Mouse (Mus musculus): Measurements from ENCODE around the gene Nudt4. TPM values are rescaled to one million over a fixed set of nuclear protein-coding genes. Genes with fewer than 3 reads are reported as not detected.

Gene Nudt4
- polyA plus RNA-seq, 2 experiments = 64.7 to 108 TPM

DNA sequence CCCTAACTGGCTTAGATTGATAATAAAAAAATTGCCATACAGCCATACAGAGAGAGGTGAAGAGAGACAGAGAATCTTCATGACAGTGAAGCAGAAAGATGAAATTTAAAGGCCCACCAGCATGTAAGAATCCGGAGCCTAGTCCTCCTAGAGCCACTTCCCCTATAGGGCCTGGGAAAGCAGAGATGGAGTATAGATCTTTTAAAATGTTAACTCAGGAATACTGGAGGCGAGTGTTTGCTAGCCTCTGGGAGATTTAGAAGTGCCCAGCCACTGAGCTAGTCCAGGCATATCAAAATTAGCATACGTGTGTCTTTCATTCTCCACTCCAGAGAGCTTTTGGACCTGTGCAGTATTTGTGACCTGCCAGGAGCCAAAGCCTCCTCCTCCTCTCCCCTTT is 54.7 kb downstream of the Nudt4 start:
- no peaks in the 10 kb centered on the region for H3K4me1 ChIP-seq (ENCODE audit: control insufficient read depth, insufficient read depth, low read length)
- 59% methylated on average over 3 of the region's 3 CpGs for WGBS
- H3K4me2 ChIP-seq (replicated peaks; ENCODE audit: low read depth, low read length, severe bottlenecking) = no peak overlapping the region
- H3K27me3 ChIP-seq (ENCODE audit: control insufficient read depth, insufficient read depth, low read length) = no peaks in the 10 kb centered on the region
- H3K4me3 ChIP-seq (replicated peaks; ENCODE audit: low read length) = no peak overlapping the region
- no peaks in the 10 kb centered on the region for H3K36me3 ChIP-seq (ENCODE audit: control insufficient read depth, insufficient read depth, low read length)
- H3K9me3 ChIP-seq (ENCODE audit: control insufficient read depth, low read length) = no peaks in the 10 kb centered on the region
- H3K9ac ChIP-seq (ENCODE audit: low read depth, low read length, severe bottlenecking) = no peak overlapping the region
- DNase-seq (ENCODE audit: low spot score) (no peak), ATAC-seq (ENCODE audit: low FRiP score, low read depth) (no peak)
- no peak for TF ChIP-seq POLR2A (IDR thresholded peaks at IDR 0.05; ENCODE audit: borderline replicate concordance, extremely low read depth, insufficient read depth, insufficient read length)
- H3K27ac ChIP-seq (replicated peaks; ENCODE audit: low read depth, low read length) = no peak overlapping the region

DNA sequence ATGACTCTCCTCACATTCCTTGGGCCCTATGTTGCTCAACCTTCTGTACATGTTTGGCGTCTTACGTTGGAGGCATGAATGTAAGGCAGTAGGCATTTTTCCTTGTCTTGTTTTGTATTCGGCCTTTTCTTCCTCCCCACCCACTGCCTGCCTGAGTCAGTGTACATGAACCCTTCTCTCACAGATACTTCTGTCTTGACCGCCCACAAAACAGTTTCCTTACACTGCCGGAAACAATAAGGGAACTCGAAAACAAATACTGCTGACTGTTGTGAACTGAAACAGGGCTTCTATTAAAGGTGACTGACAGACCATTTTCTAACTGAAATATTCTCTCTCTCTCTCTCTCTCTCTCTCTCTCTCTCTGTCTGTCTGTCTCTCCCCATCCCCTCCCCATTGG is 55.2 kb downstream of the Nudt4 start:
- H3K4me2 ChIP-seq (replicated peaks; ENCODE audit: low read depth, low read length, severe bottlenecking) = no peak overlapping the region
- DNase-seq (ENCODE audit: low spot score) (no peak), ATAC-seq (ENCODE audit: low FRiP score, low read depth) (no peak)
- H3K36me3 ChIP-seq (ENCODE audit: control insufficient read depth, insufficient read depth, low read length) = no peaks in the 10 kb centered on the region
- H3K4me1 ChIP-seq (ENCODE audit: control insufficient read depth, insufficient read depth, low read length) = no peaks in the 10 kb centered on the region
- no peak overlapping the region for H3K9ac ChIP-seq (ENCODE audit: low read depth, low read length, severe bottlenecking)
- H3K27ac ChIP-seq (replicated peaks; ENCODE audit: low read depth, low read length) = no peak overlapping the region
- 78% methylated on average over 6 of the region's 6 CpGs for WGBS
- no peaks in the 10 kb centered on the region for H3K9me3 ChIP-seq (ENCODE audit: control insufficient read depth, low read length)
- no peak for TF ChIP-seq POLR2A (IDR thresholded peaks at IDR 0.05; ENCODE audit: borderline replicate concordance, extremely low read depth, insufficient read depth, insufficient read length)
- H3K4me3 ChIP-seq (replicated peaks; ENCODE audit: low read length) = no peak overlapping the region
- no peaks in the 10 kb centered on the region for H3K27me3 ChIP-seq (ENCODE audit: control insufficient read depth, insufficient read depth, low read length)

DNA sequence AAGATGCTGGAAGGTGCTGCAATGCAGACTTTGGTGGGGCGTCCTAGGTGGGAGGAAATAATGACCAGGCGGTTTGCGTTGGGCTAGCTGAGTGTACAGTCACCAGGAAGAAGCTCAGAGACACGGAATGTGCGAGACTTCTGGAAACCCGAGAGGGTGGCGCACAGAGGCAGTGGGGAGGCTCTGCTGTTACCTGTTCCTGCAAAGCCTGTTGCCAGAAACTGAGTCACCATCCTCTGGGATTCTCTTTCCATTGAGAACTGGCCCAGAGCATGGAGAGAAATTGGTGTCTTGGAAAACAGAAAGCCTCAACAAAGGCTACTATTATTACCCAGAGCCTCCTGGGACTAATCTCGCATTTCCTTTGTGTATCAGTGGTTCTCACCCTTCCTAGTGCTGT is 55.8 kb downstream of the Nudt4 start:
- Histone ChIP-seq H3K36me3 (ENCODE audit: control insufficient read depth, insufficient read depth, low read length) (no peaks in the 10 kb centered on the region), H3K27ac (replicated peaks; ENCODE audit: low read depth, low read length) (no peak overlapping the region), H3K4me3 (replicated peaks; ENCODE audit: low read length) (no peak overlapping the region), H3K27me3 (ENCODE audit: control insufficient read depth, insufficient read depth, low read length) (no peaks in the 10 kb centered on the region), H3K4me2 (replicated peaks; ENCODE audit: low read depth, low read length, severe bottlenecking) (no peak overlapping the region), H3K9ac (ENCODE audit: low read depth, low read length, severe bottlenecking) (no peak overlapping the region), H3K4me1 (ENCODE audit: control insufficient read depth, insufficient read depth, low read length) (no peaks in the 10 kb centered on the region), H3K9me3 (ENCODE audit: control insufficient read depth, low read length) (no peaks in the 10 kb centered on the region)
- DNase-seq (ENCODE audit: low spot score) (no peak), ATAC-seq (ENCODE audit: low FRiP score, low read depth) (no peak)
- WGBS = 84% methylated on average over 8 of the region's 8 CpGs
- TF ChIP-seq POLR2A (IDR thresholded peaks at IDR 0.05; ENCODE audit: borderline replicate concordance, extremely low read depth, insufficient read depth, insufficient read length) = no peak

DNA sequence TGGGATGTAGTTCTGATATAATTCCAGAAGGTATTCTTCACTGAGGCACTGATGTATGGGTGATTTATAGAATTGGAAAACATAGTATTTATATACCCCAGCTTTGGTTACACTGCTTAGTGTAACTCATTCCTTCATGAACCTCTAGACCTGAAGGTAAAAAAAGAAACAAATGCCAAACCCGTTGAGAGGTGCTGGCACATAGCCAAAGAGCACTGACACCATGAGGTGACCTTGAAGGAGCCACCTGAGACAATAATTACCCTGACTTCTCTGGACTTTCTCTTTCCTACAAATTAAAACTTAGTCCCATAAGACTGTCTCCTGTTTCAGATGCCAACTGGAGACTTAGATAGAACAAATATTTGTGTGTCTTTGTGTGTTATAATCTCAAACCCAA is 59.6 kb downstream of the Nudt4 start:
- no peak overlapping the region for H3K4me2 ChIP-seq (replicated peaks; ENCODE audit: low read depth, low read length, severe bottlenecking)
- peaks cover 6% of the 10 kb centered on the region; the same call in 1 of the 2 replicates for H3K4me1 ChIP-seq (ENCODE audit: control insufficient read depth, insufficient read depth, low read length)
- TF ChIP-seq POLR2A (IDR thresholded peaks at IDR 0.05; ENCODE audit: borderline replicate concordance, extremely low read depth, insufficient read depth, insufficient read length) = no peak
- 13% methylated on average over 1 of the region's 1 CpGs for WGBS
- H3K27me3 ChIP-seq (ENCODE audit: control insufficient read depth, insufficient read depth, low read length) = no peaks in the 10 kb centered on the region
- no peak for ATAC-seq (ENCODE audit: low FRiP score, low read depth)
- H3K36me3 ChIP-seq (ENCODE audit: control insufficient read depth, insufficient read depth, low read length) = no peaks in the 10 kb centered on the region
- H3K27ac ChIP-seq (replicated peaks; ENCODE audit: low read depth, low read length) = no peak overlapping the region
- no peak overlapping the region for H3K4me3 ChIP-seq (replicated peaks; ENCODE audit: low read length)
- no peaks in the 10 kb centered on the region for H3K9me3 ChIP-seq (ENCODE audit: control insufficient read depth, low read length)
- DNase-seq (ENCODE audit: low spot score) = no peak
- H3K9ac ChIP-seq (ENCODE audit: low read depth, low read length, severe bottlenecking) = no peak overlapping the region

DNA sequence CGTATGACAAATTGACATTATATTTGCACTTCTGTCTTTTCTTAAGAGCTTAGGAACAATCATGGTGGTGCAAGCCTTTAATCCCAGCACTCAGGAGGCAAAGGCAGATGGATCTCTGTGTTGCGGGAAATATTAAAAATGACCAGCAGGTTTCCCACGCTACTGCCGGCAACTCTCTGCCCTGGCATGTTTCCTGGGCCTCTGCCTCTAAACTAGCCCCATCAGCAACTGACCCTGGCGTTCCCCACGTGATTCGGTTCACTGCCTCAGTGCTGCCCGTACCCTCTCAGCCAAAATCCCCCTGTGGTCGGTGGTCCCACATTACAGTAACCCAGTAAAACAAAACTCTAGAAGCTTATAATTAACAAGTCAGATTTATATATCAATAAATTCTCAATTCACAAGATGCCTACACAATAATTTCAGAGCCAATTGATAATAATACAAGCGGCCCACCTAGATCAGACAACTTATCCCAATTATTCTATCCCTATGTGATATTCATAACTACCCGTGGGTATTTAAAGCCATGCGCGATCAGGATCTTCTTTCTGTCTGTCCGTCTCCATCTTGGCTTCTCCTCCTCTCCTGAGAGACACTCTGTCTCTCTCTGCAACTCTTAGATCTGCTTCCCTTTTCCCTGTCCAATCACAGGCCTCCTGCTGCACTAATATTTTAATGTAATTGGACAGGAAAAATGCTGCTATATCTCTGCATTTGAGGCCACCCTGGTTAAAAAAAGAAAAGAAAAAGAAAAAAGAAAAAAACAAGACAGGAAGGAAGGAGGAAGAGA is 60.3 kb downstream of the Nudt4 start:
- Histone ChIP-seq H3K9ac (ENCODE audit: low read depth, low read length, severe bottlenecking) (no peak overlapping the region), H3K4me2 (replicated peaks; ENCODE audit: low read depth, low read length, severe bottlenecking) (no peak overlapping the region), H3K9me3 (ENCODE audit: control insufficient read depth, low read length) (no peaks in the 10 kb centered on the region), H3K36me3 (ENCODE audit: control insufficient read depth, insufficient read depth, low read length) (no peaks in the 10 kb centered on the region), H3K4me1 (ENCODE audit: control insufficient read depth, insufficient read depth, low read length) (peaks cover 6% of the 10 kb centered on the region; the same call in 1 of the 2 replicates), H3K4me3 (replicated peaks; ENCODE audit: low read length) (no peak overlapping the region), H3K27ac (replicated peaks; ENCODE audit: low read depth, low read length) (no peak overlapping the region), H3K27me3 (ENCODE audit: control insufficient read depth, insufficient read depth, low read length) (no peaks in the 10 kb centered on the region)
- WGBS = 83% methylated on average over 14 of the region's 14 CpGs
- TF ChIP-seq POLR2A (IDR thresholded peaks at IDR 0.05; ENCODE audit: borderline replicate concordance, extremely low read depth, insufficient read depth, insufficient read length) = no peak
- no peak for ATAC-seq (ENCODE audit: low FRiP score, low read depth)
- no peak for DNase-seq (ENCODE audit: low spot score)
